Mouse (Mus musculus) lung, embryonic 14.5 days (tissue): Measurements from ENCODE around the gene Pqbp1. TPM values are rescaled to one million over a fixed set of nuclear protein-coding genes. Genes with fewer than 3 reads are reported as not detected.

Source experiments
- ATAC-seq: fragments of 200-750 bp; cut with Nextera tagmentation; 2 replicates; pipeline ENCODE4 v1.8.0; 2017; ENCODE audit warnings: mild to moderate bottlenecking, moderate TSS enrichment, moderate library complexity; ENCODE audit not compliant: insufficient read depth
- DNase-seq: peaks from one replicate; pipeline ENCODE4 v3.0.0-alpha.2; 2015
- H3K27ac ChIP-seq: fragments of 300-500 bp; sonication (generic); 2 replicates; pipeline ENCODE4 v1.5.1; 2014; ENCODE audit warnings: low read depth, mild to moderate bottlenecking, moderate library complexity
- H3K27me3 ChIP-seq: fragments of 300-500 bp; sonication (generic); 2 replicates; pipeline ENCODE4 v1.6.1; 2014; ENCODE audit warnings: low read length, control low read depth; ENCODE audit not compliant: insufficient read depth
- H3K36me3 ChIP-seq: fragments of 300-500 bp; sonication (generic); 2 replicates; pipeline ENCODE4 v1.6.1; 2014; ENCODE audit warnings: control low read depth; ENCODE audit not compliant: insufficient read depth
- H3K4me1 ChIP-seq: fragments of 300-500 bp; sonication (generic); 2 replicates; pipeline ENCODE4 v1.6.1; 2014; ENCODE audit warnings: antibody characterized with exemption, control low read depth; ENCODE audit not compliant: insufficient read depth
- H3K4me2 ChIP-seq: fragments of 300-500 bp; sonication (generic); 2 replicates; pipeline ENCODE4 v1.6.1; 2014; ENCODE audit warnings: mild to moderate bottlenecking
- H3K4me3 ChIP-seq: fragments of 300-500 bp; sonication (generic); 2 replicates; pipeline ENCODE4 v1.5.1; 2014; ENCODE audit warnings: low read depth, low read length
- H3K9ac ChIP-seq: fragments of 300-500 bp; sonication (generic); 2 replicates; pipeline ENCODE4 v1.6.1; 2014
- H3K9me3 ChIP-seq: fragments of 300-500 bp; sonication (generic); 2 replicates; pipeline ENCODE4 v1.6.1; 2016; ENCODE audit warnings: low read depth, low read length, control low read depth
- CTCF ChIP-seq: IDR thresholded peaks from 2 replicates; pipeline ENCODE4 v1.5.1; 2016; ENCODE audit warnings: antibody characterized with exemption, low read depth
- WGBS: fragments of 180-500 bp; shearing (Covaris S2); extraction: QIAGEN DNeasy Blood & Tissue Kit; methylation state at CpG from one replicate; pipeline ENCODE4 v1.1.7; 2014; 5-methylcytosine and 5-hydroxymethylcytosine counted together
- polyA plus RNA-seq: library from polyadenylated mRNA; unstranded; fragments of >200 nt; fragmentation: Nextera tagmentation; extraction: Ambion mirVana; gene quantifications from 2 replicates; pipeline ENCODE4 v1.2.1, GENCODE M21; 2014

Pqbp1 gene
- polyA plus RNA-seq, 1 experiment from 2014 or later: 101 TPM

- TF ChIP-seq CTCF: no peak
- no peak for ATAC-seq
- Histone ChIP-seq H3K9me3 (no peaks in the 10 kb centered on the region), H3K36me3 (peaks cover 5% of the 10 kb centered on the region; the same call in 1 of the 2 replicates), H3K4me2 (peak overlapping the region; percentile 69), H3K4me1 (no peaks in the 10 kb centered on the region), H3K9ac (no peak overlapping the region; the same call in 1 of the 2 replicates), H3K27me3 (no peaks in the 10 kb centered on the region), H3K4me3 (peak overlapping the region; percentile 35), H3K27ac (no peak overlapping the region)
- WGBS: 15% methylated on average over 21 of the region's 21 CpGs
- no peak for DNase-seq
Measured at GRCm38 (mm10) chrX:7878495-7878894, 20.6 kb downstream of the Pqbp1 start.

- peaks cover 10% of the 10 kb centered on the region; the same call in 1 of the 2 replicates for H3K36me3 ChIP-seq
- no peak for TF ChIP-seq CTCF
- peak within 1 kb of the TSS; percentile 35 for H3K4me3 ChIP-seq
- 6% methylated on average over 35 of the region's 38 CpGs for WGBS
- no peaks in the 10 kb centered on the region for H3K27me3 ChIP-seq
- peak within 1 kb of the TSS; percentile 69 for H3K4me2 ChIP-seq
- DNase-seq (peak; percentile 77), ATAC-seq (peak; percentile 87)
- H3K9me3 ChIP-seq: no peaks in the 10 kb centered on the region
- no peak within 1 kb of the TSS; the same call in 1 of the 2 replicates for H3K9ac ChIP-seq
- H3K4me1 ChIP-seq: no peaks in the 10 kb centered on the region
- H3K27ac ChIP-seq: no peak within 1 kb of the TSS
Measured at GRCm38 (mm10) chrX:7878007-7878419, 21.1 kb downstream of the Pqbp1 start, which contains the start of gene Pim2. Pim2 (plus strand) TSS chrX:7878262.

GRCm38 (mm10) chrX:7869826-7870225 is 29.2 kb downstream of the Pqbp1 start:
- no peak for ATAC-seq
- no peak overlapping the region for H3K4me2 ChIP-seq
- no peak for TF ChIP-seq CTCF
- peaks cover 26% of the 10 kb centered on the region; the same call in 1 of the 2 replicates for H3K36me3 ChIP-seq
- no peaks in the 10 kb centered on the region for H3K9me3 ChIP-seq
- H3K27ac ChIP-seq: no peak overlapping the region
- DNase-seq: no peak
- WGBS: 62% methylated on average over 3 of the region's 3 CpGs
- no peak overlapping the region for H3K9ac ChIP-seq
- no peaks in the 10 kb centered on the region for H3K4me1 ChIP-seq
- H3K4me3 ChIP-seq: no peak overlapping the region
- H3K27me3 ChIP-seq: no peaks in the 10 kb centered on the region

GRCm38 (mm10) chrX:7868506-7868905 is 30.6 kb downstream of the Pqbp1 start:
- Histone ChIP-seq H3K9ac (no peak overlapping the region), H3K27me3 (no peaks in the 10 kb centered on the region), H3K9me3 (no peaks in the 10 kb centered on the region), H3K36me3 (peaks cover 23% of the 10 kb centered on the region; the same call in 1 of the 2 replicates), H3K4me3 (no peak overlapping the region), H3K4me2 (no peak overlapping the region), H3K4me1 (no peaks in the 10 kb centered on the region), H3K27ac (no peak overlapping the region)
- 54% methylated on average over 2 of the region's 2 CpGs for WGBS
- no peak for ATAC-seq
- TF ChIP-seq CTCF: no peak
- no peak for DNase-seq

- ATAC-seq: no peak
- Histone ChIP-seq H3K4me3 (no peak overlapping the region), H3K4me2 (no peak overlapping the region), H3K27me3 (no peaks in the 10 kb centered on the region), H3K36me3 (peaks cover 18% of the 10 kb centered on the region; the same call in 1 of the 2 replicates), H3K4me1 (no peaks in the 10 kb centered on the region), H3K9me3 (no peaks in the 10 kb centered on the region), H3K9ac (no peak overlapping the region), H3K27ac (no peak overlapping the region)
- 73% methylated on average over 1 of the region's 1 CpGs for WGBS
- no peak for DNase-seq
- TF ChIP-seq CTCF: no peak
Measured at GRCm38 (mm10) chrX:7867141-7867540, 31.9 kb downstream of the Pqbp1 start.

GRCm38 (mm10) chrX:7865786-7866185 is 33.3 kb downstream of the Pqbp1 start:
- WGBS: 57% methylated on average over 2 of the region's 2 CpGs
- Histone ChIP-seq H3K4me1 (no peaks in the 10 kb centered on the region), H3K4me3 (no peak overlapping the region), H3K27ac (no peak overlapping the region), H3K9me3 (no peaks in the 10 kb centered on the region), H3K4me2 (no peak overlapping the region), H3K9ac (no peak overlapping the region), H3K36me3 (peaks cover 15% of the 10 kb centered on the region; the same call in 1 of the 2 replicates), H3K27me3 (no peaks in the 10 kb centered on the region)
- no peak for TF ChIP-seq CTCF
- DNase-seq (no peak), ATAC-seq (no peak)

GRCm38 (mm10) chrX:7865343-7865742 is 33.7 kb downstream of the Pqbp1 start:
- Histone ChIP-seq H3K36me3 (peaks cover 13% of the 10 kb centered on the region; the same call in 1 of the 2 replicates), H3K27me3 (no peaks in the 10 kb centered on the region), H3K9ac (no peak overlapping the region), H3K4me1 (no peaks in the 10 kb centered on the region), H3K4me2 (no peak overlapping the region), H3K9me3 (no peaks in the 10 kb centered on the region), H3K27ac (no peak overlapping the region), H3K4me3 (no peak overlapping the region)
- DNase-seq: no peak
- ATAC-seq: no peak
- 58% methylated on average over 2 of the region's 2 CpGs for WGBS
- no peak for TF ChIP-seq CTCF
